Mouse (Mus musculus) spleen, adult 2 months (tissue): ENCODE results near the gene Sntb2. TPM values are rescaled to one million over a fixed set of nuclear protein-coding genes. Genes with fewer than 3 reads are reported as not detected.
"Not testable (repeated sequence)": the region's sequence is repeated elsewhere in the genome, so short reads cannot be mapped to it uniquely, and the experiment has no call there.

ENCODE experiments used
- DNase-seq, 2 experiments: peaks; one replicate each; pipeline versions ENCODE4 v3.0.0 to v3.0.0-alpha.2; 2012 to 2021; ENCODE audit warnings: low spot score in 2 of 2, low read depth in 1 of 2
- H3K27ac ChIP-seq: fragments of 200-500 bp; 2 replicates; pipeline ENCODE4 v1.5.1; 2012; ENCODE audit warnings: low read length, inconsistent platforms; ENCODE audit not compliant: insufficient read depth
- H3K27me3 ChIP-seq: fragments of 200-500 bp; 2 replicates; pipeline ENCODE4 v1.6.1; 2012; ENCODE audit warnings: mild to moderate bottlenecking, moderate library complexity, low read length, inconsistent platforms; ENCODE audit not compliant: control insufficient read depth, insufficient read depth
- H3K36me3 ChIP-seq: fragments of 200-500 bp; 2 replicates; pipeline ENCODE4 v1.6.1; 2012; ENCODE audit warnings: mild to moderate bottlenecking, low read length, inconsistent platforms; ENCODE audit not compliant: control insufficient read depth, insufficient read depth
- H3K4me1 ChIP-seq: fragments of 200-500 bp; 2 replicates; pipeline ENCODE4 v1.6.1; 2011; ENCODE audit warnings: inconsistent platforms; ENCODE audit not compliant: control insufficient read depth, insufficient read depth, insufficient read length
- H3K4me3 ChIP-seq: fragments of 200-500 bp; 2 replicates; pipeline ENCODE4 v1.5.1; 2011; ENCODE audit warnings: mild to moderate bottlenecking, inconsistent platforms; ENCODE audit not compliant: insufficient read depth, insufficient read length; ENCODE audit errors: extremely low read depth
- CTCF ChIP-seq: fragments of 200-500 bp; IDR thresholded peaks from 2 replicates; pipeline ENCODE4 v1.5.1; 2011; ENCODE audit warnings: mild to moderate bottlenecking, inconsistent platforms; ENCODE audit not compliant: insufficient read depth, insufficient read length, insufficient replicate concordance; ENCODE audit errors: extremely low read depth
- POLR2A ChIP-seq: fragments of 200-500 bp; IDR thresholded peaks from 2 replicates; pipeline ENCODE4 v1.6.1; 2011; ENCODE audit warnings: low read depth, low read length, inconsistent platforms
- WGBS: fragments of 180-500 bp; shearing (Covaris S2); methylation state at CpG from one replicate; pipeline ENCODE4 v1.1.7; 2018; 5-methylcytosine and 5-hydroxymethylcytosine counted together
- polyA plus RNA-seq: library from polyadenylated mRNA; depleted of rRNA; stranded (reverse); fragments of >200 nt; gene quantifications from 2 replicates; pipeline ENCODE4 v1.2.3, GENCODE M21; 2012

The Sntb2 gene
- polyA plus RNA-seq, 1 experiment: 4.9 TPM

DNA sequence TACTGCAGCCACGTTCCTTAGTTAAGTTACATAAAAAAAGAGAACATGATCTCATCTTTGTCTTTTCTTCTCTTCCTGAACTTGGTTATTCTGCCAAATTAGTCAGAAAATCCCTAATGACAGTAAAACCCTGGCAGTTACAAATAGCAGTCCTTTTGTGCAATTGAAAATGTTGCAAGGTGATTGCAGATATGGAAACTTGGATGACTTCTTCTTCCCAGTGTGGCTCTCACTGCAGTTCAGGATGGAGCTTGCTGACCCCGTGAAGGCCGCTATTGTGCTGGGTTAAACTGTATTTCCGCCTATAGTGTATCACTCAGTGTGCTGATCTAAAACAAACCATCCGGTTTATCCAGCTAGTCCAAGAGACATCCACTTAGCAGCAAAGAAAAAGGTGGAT is 36.4 kb downstream of the Sntb2 start:
- no peak overlapping the region for H3K4me3 ChIP-seq
- no peaks in the 10 kb centered on the region for H3K36me3 ChIP-seq
- DNase-seq: no peak
- TF ChIP-seq POLR2A (no peak), CTCF (no peak)
- no peak overlapping the region for H3K27ac ChIP-seq
- no peaks in the 10 kb centered on the region for H3K27me3 ChIP-seq
- peaks cover 6% of the 10 kb centered on the region for H3K4me1 ChIP-seq
- WGBS: 80% methylated on average over 5 of the region's 5 CpGs

DNA sequence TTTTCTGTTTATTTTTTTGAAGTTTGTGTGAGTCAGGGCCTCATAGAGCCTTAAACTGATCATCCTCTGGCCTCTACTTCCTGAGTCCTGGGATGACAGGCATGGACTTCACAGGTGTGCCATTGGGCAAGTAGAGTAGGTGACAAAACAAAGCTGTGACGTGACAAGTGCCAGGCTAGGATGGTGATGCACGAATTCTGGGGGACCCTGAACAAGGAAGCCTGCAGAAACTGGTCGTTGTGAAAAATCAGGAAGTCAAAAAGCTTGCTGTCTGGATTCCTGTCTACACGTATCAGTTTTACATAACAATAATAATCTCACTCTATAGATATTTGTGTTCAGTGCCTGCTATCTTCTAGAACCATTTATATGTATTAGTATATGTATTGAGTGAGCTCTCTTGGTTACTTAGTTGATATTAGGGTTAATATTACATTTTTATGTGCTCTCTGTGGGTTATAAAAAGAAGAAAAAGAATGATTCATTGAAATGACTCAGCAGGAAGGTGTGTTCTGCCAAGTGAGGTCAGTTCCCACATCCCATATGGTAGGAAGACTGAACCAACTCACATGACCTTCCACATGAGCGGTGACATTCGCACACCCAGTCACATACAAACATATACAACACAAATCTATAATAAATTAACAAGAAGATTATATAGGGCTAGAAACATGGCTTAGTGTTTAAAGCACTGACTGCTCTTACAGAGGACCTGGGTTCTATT is 37.2 kb downstream of the Sntb2 start:
- Histone ChIP-seq H3K36me3 (no peaks in the 10 kb centered on the region), H3K27ac (no peak overlapping the region), H3K4me1 (peaks cover 6% of the 10 kb centered on the region), H3K27me3 (no peaks in the 10 kb centered on the region), H3K4me3 (no peak overlapping the region)
- 35% methylated on average over 6 of the region's 6 CpGs for WGBS
- DNase-seq: no peak
- TF ChIP-seq POLR2A (no peak), CTCF (no peak)

DNA sequence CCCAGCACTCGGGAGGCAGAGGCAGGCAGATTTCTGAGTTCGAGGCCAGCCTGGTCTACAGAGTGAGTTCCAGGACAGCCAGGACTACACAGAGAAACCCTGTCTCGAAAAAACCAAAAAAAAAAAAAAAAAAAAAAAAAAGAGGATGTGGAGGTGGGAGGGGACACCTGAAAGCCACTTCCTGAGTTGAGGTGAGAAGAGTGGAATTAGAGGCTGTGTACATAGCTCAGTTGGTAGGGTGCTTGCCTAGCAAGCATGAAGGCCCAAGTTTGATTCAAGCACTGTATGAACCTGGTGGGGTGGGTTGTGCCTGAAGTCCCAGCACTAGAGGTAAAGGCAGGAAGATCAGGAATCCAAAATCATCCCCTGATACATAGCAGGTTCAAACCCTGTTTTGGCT is 38.0 kb downstream of the Sntb2 start:
- not testable (repeated sequence) for H3K36me3 ChIP-seq, H3K4me1 ChIP-seq, H3K27me3 ChIP-seq, H3K4me3 ChIP-seq
- peak; percentile 7 to 33 for DNase-seq
- 67% methylated on average over 3 of the region's 3 CpGs for WGBS
- H3K27ac ChIP-seq: peak overlapping the region; percentile 22; the same call in 1 of the 2 replicates

GRCm38 (mm10) chr8:106974754-106975153 is 39.2 kb downstream of the Sntb2 start:
- no peak overlapping the region for H3K4me3 ChIP-seq
- WGBS: 83% methylated on average over 7 of the region's 7 CpGs
- H3K36me3 ChIP-seq: no peaks in the 10 kb centered on the region
- no peaks in the 10 kb centered on the region for H3K27me3 ChIP-seq
- DNase-seq: no peak
- H3K4me1 ChIP-seq: peaks cover 6% of the 10 kb centered on the region
- H3K27ac ChIP-seq: no peak overlapping the region
- no peak for TF ChIP-seq POLR2A

DNA sequence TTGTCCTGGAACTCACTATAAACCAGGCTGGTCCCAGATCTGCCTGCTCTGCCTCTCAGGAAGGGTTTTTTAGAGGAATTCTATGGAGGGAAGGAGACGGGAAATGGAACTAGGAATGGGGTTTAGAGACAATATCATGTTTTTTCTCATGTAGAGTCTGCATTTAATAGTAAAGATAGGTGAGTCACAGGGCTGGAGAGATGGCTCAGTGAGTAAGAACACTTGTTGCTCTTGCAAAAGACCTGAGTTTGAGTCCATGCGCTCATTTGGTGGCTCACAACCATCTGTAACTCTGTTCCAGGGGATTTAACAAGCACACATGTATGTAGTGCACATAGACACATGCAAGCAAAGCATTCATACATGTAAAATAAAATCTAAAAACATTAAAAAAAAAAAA is 40.2 kb downstream of the Sntb2 start:
- WGBS: 86% methylated on average over 2 of the region's 2 CpGs

GRCm38 (mm10) chr8:106976436-106976835 is 40.9 kb downstream of the Sntb2 start:
- H3K27ac ChIP-seq: no peak overlapping the region
- TF ChIP-seq POLR2A (no peak), CTCF (no peak)
- no peak overlapping the region for H3K4me3 ChIP-seq
- no peaks in the 10 kb centered on the region for H3K27me3 ChIP-seq
- no peaks in the 10 kb centered on the region for H3K36me3 ChIP-seq
- H3K4me1 ChIP-seq: peaks cover 6% of the 10 kb centered on the region
- WGBS: 85% methylated on average over 4 of the region's 4 CpGs
- DNase-seq: no peak

More for the DNA sequence above, 40.2 kb downstream of the Sntb2 start:
- Histone ChIP-seq H3K4me1 (peaks cover 6% of the 10 kb centered on the region), H3K36me3 (no peaks in the 10 kb centered on the region), H3K27ac (no peak overlapping the region), H3K27me3 (no peaks in the 10 kb centered on the region), H3K4me3 (no peak overlapping the region)
- TF ChIP-seq CTCF (no peak), POLR2A (no peak)
- DNase-seq: no peak

DNA sequence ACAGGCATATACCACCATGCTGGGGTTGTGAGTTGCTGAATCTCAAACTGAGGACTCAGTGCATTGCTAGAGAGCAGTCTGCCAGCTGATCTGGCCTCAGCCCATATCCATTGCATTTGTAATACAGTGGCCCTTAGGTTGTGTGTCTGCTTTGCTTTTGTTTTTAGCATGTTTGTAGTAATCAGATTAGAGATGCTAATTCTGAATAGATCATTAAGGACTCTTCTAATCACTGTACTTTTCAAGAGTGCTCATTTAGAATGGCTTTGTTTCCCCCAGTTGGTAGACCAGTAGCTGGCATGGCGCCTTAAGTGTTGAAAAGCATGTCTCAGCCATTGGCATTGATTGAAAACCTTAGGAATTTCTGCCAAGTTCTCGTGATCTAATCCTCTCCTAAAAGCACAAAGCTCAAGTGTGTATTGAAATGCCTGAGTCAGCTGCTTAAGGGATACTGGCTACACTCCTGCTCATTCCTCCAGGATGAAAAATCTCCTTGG is 43.3 kb downstream of the Sntb2 start:
- Histone ChIP-seq H3K27ac (no peak overlapping the region), H3K27me3 (no peaks in the 10 kb centered on the region), H3K4me1 (no peaks in the 10 kb centered on the region; the same call in 1 of the 2 replicates), H3K36me3 (no peaks in the 10 kb centered on the region), H3K4me3 (no peak overlapping the region)
- no peak for DNase-seq
- TF ChIP-seq POLR2A (no peak), CTCF (no peak)
- WGBS: 76% methylated on average over 2 of the region's 2 CpGs
